Mouse (Mus musculus) natural killer cell, adult 2 months (primary cell): ENCODE results near the gene Spata21.

Source experiments
- DNase-seq, 2 experiments: peaks; one replicate each; pipeline ENCODE4 v3.0.0; 2022; ENCODE audit warnings: low spot score in 2 of 2

Gene Spata21

GRCm38 (mm10) chr4:141074109-141074508 is 14.0 kb upstream of the Spata21 start:
- DNase-seq = no peak

GRCm38 (mm10) chr4:141076761-141077506 is 11.2 kb upstream of the Spata21 start:
- DNase-seq = peak in 1 of 2 experiments; percentile 69

- peak; percentile 93 to 95 for DNase-seq
Measured at GRCm38 (mm10) chr4:141077681-141078509, 10.2 kb upstream of the Spata21 start, which contains the start of gene Necap2. Gene Necap2, minus strand, starts transcription at chr4:141078357.

GRCm38 (mm10) chr4:141078510-141079137 is 9.5 kb upstream of the Spata21 start:
- DNase-seq = no peak

- DNase-seq = no peak
Measured at GRCm38 (mm10) chr4:141086862-141087261, 1.3 kb upstream of the Spata21 start.

DNA sequence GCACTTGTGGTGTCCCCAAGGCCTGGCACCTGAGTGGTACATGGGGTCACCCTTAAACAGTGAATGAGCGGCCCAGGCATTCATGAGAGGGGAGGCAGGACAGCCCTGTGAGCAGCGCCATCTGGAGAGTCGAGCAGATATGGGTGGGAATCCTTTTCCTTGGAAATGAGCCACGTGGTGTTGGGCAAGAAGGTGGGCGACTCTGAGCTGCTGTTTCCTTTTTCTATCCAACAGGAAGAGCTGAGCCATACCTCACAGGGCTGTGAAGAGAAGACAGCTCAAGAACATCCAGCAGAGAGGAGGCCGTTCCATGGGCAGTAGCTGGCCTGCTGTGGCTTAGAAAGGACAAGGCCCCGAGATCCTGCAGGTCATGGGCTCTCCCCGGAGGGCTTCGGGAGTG is 581 bp downstream of the Spata21 start:
- DNase-seq = no peak

DNA sequence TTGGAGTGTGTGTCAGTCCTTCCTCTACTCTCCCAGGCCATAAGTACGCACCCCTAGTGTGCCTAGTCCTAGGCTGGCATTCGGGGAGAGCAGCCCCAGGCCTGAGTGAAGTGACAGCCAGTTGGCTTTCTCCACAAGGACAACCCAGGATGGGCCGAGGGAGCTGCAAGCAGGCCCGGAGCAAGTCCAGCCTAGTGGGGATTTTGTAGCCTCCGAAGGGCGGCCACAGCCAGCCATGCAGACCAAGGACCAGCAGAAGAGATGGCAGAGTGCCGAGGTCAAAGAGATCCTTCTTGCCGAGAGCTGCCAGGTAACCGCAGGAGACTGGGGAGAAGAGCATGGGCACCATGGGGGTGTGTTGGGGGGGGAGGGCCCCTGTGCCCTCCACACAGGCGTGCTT is 6.9 kb downstream of the Spata21 start:
- DNase-seq = no peak

GRCm38 (mm10) chr4:141096710-141097109 is 8.6 kb downstream of the Spata21 start:
- no peak for DNase-seq

DNA sequence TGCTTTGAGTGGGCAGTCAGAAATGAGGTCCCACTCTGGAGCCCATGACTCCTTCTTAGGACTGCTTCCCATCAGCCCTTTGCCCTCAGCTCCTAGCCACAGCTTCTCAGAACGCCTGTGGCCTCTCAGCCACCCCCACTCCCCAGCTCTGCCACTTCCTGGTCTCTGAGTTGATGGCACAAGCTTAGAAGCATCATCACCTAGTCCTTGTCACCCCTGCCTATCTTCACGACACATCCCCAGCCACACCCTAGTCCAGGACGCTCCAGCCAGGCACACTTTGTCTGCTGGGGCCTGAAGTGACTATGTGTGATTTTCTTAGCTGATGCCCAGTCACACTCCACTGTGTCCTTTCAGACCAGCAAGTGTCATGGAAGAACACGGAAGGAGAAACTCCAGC is 10.8 kb downstream of the Spata21 start:
- no peak for DNase-seq

- no peak for DNase-seq
Measured at GRCm38 (mm10) chr4:141099956-141100355, 11.8 kb downstream of the Spata21 start.

GRCm38 (mm10) chr4:141101291-141101690 is 13.2 kb downstream of the Spata21 start:
- DNase-seq = no peak

GRCm38 (mm10) chr4:141101855-141102254 is 13.7 kb downstream of the Spata21 start:
- DNase-seq = no peak

DNA sequence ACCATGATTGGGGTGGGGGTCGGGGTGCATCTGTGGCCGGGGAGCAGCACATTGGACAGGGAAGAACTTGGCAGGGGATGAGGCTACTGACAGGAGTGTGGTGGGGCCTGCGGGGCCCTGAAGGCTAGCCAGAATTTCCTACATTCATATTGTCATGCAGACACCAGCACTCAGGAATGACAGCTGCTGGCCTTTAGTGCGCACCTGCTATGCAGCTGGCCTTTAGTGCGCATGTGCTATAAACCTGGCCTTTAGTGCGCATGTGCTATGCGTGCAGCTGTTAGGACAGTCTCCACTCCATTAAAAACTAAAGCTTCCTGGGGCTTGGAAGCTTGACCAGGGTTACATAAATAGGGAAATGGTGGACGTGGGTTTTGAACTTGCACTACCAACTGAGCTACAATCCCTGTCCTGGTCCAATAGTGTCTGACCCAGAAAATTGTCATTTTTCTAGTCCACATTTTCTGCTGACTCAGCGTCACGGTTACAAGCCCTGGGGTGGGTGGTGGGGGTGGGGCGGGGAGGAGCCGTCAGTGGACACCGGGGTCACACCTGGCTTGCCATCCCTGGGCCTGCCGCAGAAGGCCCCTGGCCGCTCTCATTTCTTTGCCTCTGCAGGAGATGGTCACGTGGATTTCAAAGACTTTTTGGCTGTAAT is 18.5 kb downstream of the Spata21 start:
- no peak for DNase-seq

- DNase-seq = no peak
Measured at GRCm38 (mm10) chr4:141108196-141108732, 20.1 kb downstream of the Spata21 start.

- DNase-seq = no peak
Measured at GRCm38 (mm10) chr4:141113831-141114230, 25.7 kb downstream of the Spata21 start.

- no peak for DNase-seq
Measured at GRCm38 (mm10) chr4:141114521-141114981, 26.4 kb downstream of the Spata21 start.

- no peak for DNase-seq
Measured at GRCm38 (mm10) chr4:141115398-141115797, 27.3 kb downstream of the Spata21 start.

GRCm38 (mm10) chr4:141118691-141119090 is 30.6 kb downstream of the Spata21 start:
- DNase-seq = no peak

DNA sequence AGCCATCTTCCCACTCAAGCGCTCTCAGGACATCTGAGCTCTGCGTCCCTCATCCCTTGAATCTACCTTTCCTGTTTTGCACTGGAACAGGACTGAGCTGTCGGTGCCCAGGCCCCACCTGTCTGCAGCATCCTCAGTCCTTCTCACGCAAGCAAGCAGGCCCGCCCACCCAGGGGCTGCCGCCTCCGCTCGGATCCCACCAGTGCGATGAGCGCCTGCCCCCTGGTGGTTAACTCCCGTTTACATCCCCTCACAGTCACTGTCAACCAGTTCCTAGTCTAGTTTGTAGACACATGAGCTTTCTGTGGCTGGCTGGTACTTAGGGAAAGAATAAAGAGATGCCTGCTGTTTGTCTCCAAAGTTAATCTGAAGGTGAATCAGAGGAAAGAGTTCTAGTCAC is 32.6 kb downstream of the Spata21 start:
- peak in 1 of 2 experiments; percentile 31 for DNase-seq

DNA sequence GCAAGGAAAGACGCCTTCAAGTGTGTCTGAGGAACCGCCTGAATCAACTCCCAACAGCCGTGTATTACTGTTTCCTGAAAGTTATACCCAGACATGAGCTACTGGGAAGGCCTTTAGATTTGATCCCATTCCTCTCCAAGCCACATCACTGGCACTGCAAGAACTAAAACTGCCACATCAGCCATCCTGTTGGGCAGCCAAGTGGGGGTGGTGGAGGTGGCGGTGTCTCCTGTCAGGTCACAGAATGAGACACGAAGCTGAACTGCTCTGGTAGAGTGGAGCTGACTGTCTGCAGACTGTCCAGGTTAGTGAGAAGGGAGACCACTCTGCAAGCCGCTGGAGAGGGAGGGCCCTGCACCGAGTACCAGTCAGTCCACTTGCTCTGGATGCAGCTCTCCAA is 34.5 kb downstream of the Spata21 start:
- DNase-seq = no peak

- no peak for DNase-seq
Measured at GRCm38 (mm10) chr4:141123065-141123464, 34.9 kb downstream of the Spata21 start.
